In genomic region chr4:152919851-152920250, GRCm38 (mm10) we compare ENCODE assay signal across 30 mouse cellular contexts.
"Had no signal": no experiment of that assay in that cellular context is flagged by ENCODE, and none has a peak within 500 bp of the region (broad histone marks: within the 10 kb centered on the region; RNA-seq: fewer than 3 reads in every experiment).

No protein-coding gene starts in this region.

- DNase-seq: left cerebral cortex, postnatal 4 days; liver; liver, embryonic 13.5 days; liver, postnatal 0 days; lung, adult 18-20 months; lung, adult 2 months; lung, embryonic 14.5 days; lung, postnatal 10 days; lung, postnatal 14 days; lung, postnatal 36 days; lung, postnatal 4 days had no signal

- H3K27me3 ChIP-seq: limb, embryonic 12.5 days; limb, embryonic 13.5 days; limb, embryonic 15.5 days; liver, embryonic 12.5 days; liver, embryonic 13.5 days; liver, embryonic 15.5 days; lung, embryonic 15.5 days; megakaryocyte, embryonic 14.5 days; midbrain, embryonic 15.5 days; neural tube, embryonic 12.5 days had no signal

- H3K9ac ChIP-seq: limb, embryonic 12.5 days; limb, embryonic 13.5 days; limb, embryonic 15.5 days; liver, embryonic 12.5 days; liver, embryonic 13.5 days; liver, embryonic 14.5 days; liver, embryonic 15.5 days; liver, postnatal 0 days; lung, embryonic 14.5 days; lung, embryonic 15.5 days; midbrain, embryonic 12.5 days; midbrain, embryonic 13.5 days; midbrain, embryonic 15.5 days; neural tube, embryonic 12.5 days had no signal

- H3K4me2 ChIP-seq: limb, embryonic 12.5 days; limb, embryonic 13.5 days; limb, embryonic 15.5 days; liver, embryonic 11.5 days; liver, embryonic 12.5 days; liver, embryonic 13.5 days; liver, embryonic 15.5 days; lung, embryonic 14.5 days; lung, embryonic 15.5 days; midbrain, embryonic 12.5 days; midbrain, embryonic 13.5 days; midbrain, embryonic 15.5 days; neural tube, embryonic 12.5 days had no signal

- H3K4me1 ChIP-seq: limb, embryonic 15.5 days; liver, embryonic 12.5 days; liver, embryonic 13.5 days; liver, embryonic 15.5 days; lung, embryonic 15.5 days; megakaryocyte, embryonic 14.5 days had no signal

- H3K4me3 ChIP-seq: limb, embryonic 10.5 days; limb, embryonic 12.5 days; limb, embryonic 13.5 days; limb, embryonic 15.5 days; liver, embryonic 12.5 days; liver, embryonic 13.5 days; liver, embryonic 15.5 days; lung, embryonic 15.5 days; midbrain, embryonic 10.5 days; midbrain, embryonic 12.5 days; midbrain, embryonic 13.5 days; midbrain, embryonic 15.5 days; myocyte; neural tube, embryonic 12.5 days had no signal

- ATAC-seq: liver, embryonic 12.5 days; liver, postnatal 0 days; lung, postnatal 0 days; midbrain, embryonic 13.5 days; midbrain, embryonic 15.5 days; midbrain, embryonic 16.5 days had no signal

- H3K27ac ChIP-seq: limb, embryonic 10.5 days; limb, embryonic 12.5 days; limb, embryonic 13.5 days; limb, embryonic 15.5 days; liver, embryonic 12.5 days; liver, embryonic 13.5 days; liver, embryonic 14.5 days; liver, embryonic 15.5 days; lung, embryonic 15.5 days; macrophage; midbrain, embryonic 10.5 days; midbrain, embryonic 12.5 days; midbrain, embryonic 13.5 days; midbrain, embryonic 15.5 days; neural tube, embryonic 12.5 days had no signal

- H3K36me3 ChIP-seq: limb, embryonic 10.5 days; limb, embryonic 12.5 days; limb, embryonic 13.5 days; limb, embryonic 15.5 days; liver, embryonic 12.5 days; liver, embryonic 13.5 days; liver, embryonic 15.5 days; lung, embryonic 15.5 days; midbrain, embryonic 10.5 days; midbrain, embryonic 12.5 days; midbrain, embryonic 13.5 days; midbrain, embryonic 15.5 days; neural tube, embryonic 12.5 days had no signal

- H3K9me3 ChIP-seq: limb, embryonic 10.5 days; limb, embryonic 15.5 days; liver, embryonic 15.5 days; lung, embryonic 15.5 days; midbrain, embryonic 10.5 days; midbrain, embryonic 12.5 days; midbrain, embryonic 13.5 days; midbrain, embryonic 15.5 days; neural tube, embryonic 12.5 days had no signal
